Mouse (Mus musculus): ENCODE measurements around the gene Map7d1. TPM values are rescaled to one million over a fixed set of nuclear protein-coding genes. Genes with fewer than 3 reads are reported as not detected.

The Map7d1 gene
- polyA plus RNA-seq, 1 experiment, result 283 TPM

DNA sequence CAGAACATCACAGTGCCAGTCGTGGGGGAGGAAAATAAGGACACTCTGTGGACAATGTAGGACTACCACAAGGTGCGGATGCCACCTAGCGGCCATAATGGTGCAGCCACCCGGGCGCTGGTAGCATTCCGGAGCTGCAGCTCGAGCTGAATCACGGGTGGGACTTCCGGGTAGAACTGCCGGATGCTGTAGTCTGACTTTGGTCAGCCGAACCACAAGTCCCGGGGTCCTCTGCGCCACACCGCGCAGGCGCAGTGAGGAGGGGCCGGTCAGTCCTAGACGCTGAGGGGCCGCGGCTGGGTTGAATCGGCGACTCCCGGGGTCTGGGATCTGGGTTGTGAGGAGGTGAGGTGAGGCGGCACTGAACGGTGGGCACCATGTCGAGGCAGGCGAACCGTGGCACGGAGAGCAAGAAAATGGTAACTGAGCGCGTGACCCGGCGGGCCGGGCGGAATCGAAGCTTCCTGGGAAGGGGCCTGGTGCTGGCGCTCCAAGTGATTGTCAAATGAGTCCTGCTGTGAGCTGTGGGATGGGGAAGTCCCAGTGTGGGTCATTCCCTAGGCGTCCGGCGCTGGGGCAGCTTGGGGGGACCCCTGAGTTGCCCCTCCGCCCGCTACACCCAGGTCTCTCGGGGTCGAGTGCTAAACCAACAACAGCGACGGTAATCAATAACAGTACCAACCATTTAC is 6.1 kb upstream of the Map7d1 start, which contains the start of gene Trappc3:
Gene Trappc3, plus strand, starts transcription at position 207 of the 689 bp plus-strand sequence.
- Histone ChIP-seq H3K4me3 (replicated peaks; ENCODE audit: insufficient read depth, low read depth, low read length) (peak within 1 kb of the TSS; percentile 97), H3K4me1 (ENCODE audit: control insufficient read depth, insufficient read depth, low read length) (peaks cover 22% of the 10 kb centered on the region), H3K27me3 (ENCODE audit: control insufficient read depth, insufficient read depth, low read length) (no peaks in the 10 kb centered on the region), H3K27ac (ENCODE audit: insufficient read depth, low read length) (peak within 1 kb of the TSS; percentile 77)
- TF ChIP-seq POLR2A (IDR thresholded peaks at IDR 0.05; ENCODE audit: borderline replicate concordance, insufficient read depth, low read length) (peak; percentile 66; the same call in 1 of the 2 replicates), CTCF (IDR thresholded peaks at IDR 0.05; ENCODE audit: borderline replicate concordance, insufficient read depth, low read depth, low read length) (peak; percentile 95)
- WGBS, result under 1% methylated on average over 46 of the region's 46 CpGs
- DNase-seq, result peak; percentile 100

GRCm38 (mm10) chr4:126261675-126262074 is 5.5 kb upstream of the Map7d1 start:
- no peak overlapping the region for H3K4me3 ChIP-seq (replicated peaks; ENCODE audit: insufficient read depth, low read depth, low read length)
- H3K27ac ChIP-seq (ENCODE audit: insufficient read depth, low read length), result peak overlapping the region; percentile 77
- H3K27me3 ChIP-seq (ENCODE audit: control insufficient read depth, insufficient read depth, low read length), result no peaks in the 10 kb centered on the region
- peaks cover 25% of the 10 kb centered on the region for H3K4me1 ChIP-seq (ENCODE audit: control insufficient read depth, insufficient read depth, low read length)
- 26% methylated on average over 7 of the region's 7 CpGs for WGBS
- TF ChIP-seq POLR2A (IDR thresholded peaks at IDR 0.05; ENCODE audit: borderline replicate concordance, insufficient read depth, low read length) (no peak), CTCF (IDR thresholded peaks at IDR 0.05; ENCODE audit: borderline replicate concordance, insufficient read depth, low read depth, low read length) (no peak)
- no peak for DNase-seq

- peaks cover 25% of the 10 kb centered on the region for H3K4me1 ChIP-seq (ENCODE audit: control insufficient read depth, insufficient read depth, low read length)
- no peak for DNase-seq
- no peak for TF ChIP-seq POLR2A (IDR thresholded peaks at IDR 0.05; ENCODE audit: borderline replicate concordance, insufficient read depth, low read length)
- no peak for TF ChIP-seq CTCF (IDR thresholded peaks at IDR 0.05; ENCODE audit: borderline replicate concordance, insufficient read depth, low read depth, low read length)
- 59% methylated on average over 6 of the region's 6 CpGs for WGBS
- H3K27me3 ChIP-seq (ENCODE audit: control insufficient read depth, insufficient read depth, low read length), result no peaks in the 10 kb centered on the region
- H3K4me3 ChIP-seq (replicated peaks; ENCODE audit: insufficient read depth, low read depth, low read length), result no peak overlapping the region
- H3K27ac ChIP-seq (ENCODE audit: insufficient read depth, low read length), result peak overlapping the region; percentile 77
Measured at GRCm38 (mm10) chr4:126261266-126261665, 5.1 kb upstream of the Map7d1 start.

DNA sequence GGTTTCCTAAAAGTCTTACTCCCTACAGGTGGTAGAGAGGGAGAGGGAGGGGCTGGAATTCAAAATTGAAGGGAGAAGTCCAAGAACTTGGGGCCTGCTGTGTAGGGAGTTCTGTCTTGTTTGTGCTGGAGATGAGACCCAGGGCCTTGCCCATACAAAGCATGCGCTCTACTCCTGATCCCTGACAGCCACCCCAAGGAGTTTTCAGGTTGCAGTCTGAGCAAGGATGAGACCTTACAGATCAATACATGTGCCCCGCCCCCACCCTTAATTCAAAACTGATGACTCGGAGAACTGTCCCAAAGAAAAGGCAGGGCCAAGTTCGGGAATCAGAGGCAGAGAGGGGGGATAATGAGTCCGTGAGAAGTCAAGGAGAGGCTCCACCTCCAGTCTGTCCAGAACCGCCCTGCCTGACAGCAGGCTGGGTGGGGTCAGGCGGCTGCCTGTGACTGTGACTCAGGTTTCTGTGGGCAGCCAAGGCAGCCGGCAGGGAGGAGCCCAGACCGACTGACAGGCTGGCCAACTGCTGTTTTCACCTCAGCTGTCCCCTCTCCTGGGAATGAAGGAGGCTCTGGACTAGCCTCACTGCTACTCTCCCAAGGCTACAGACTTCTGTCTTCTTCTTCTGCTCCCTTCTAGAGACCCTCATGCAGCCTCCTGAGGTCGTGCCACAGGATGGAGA is 4.5 kb upstream of the Map7d1 start:
- no peak for TF ChIP-seq CTCF (IDR thresholded peaks at IDR 0.05; ENCODE audit: borderline replicate concordance, insufficient read depth, low read depth, low read length)
- no peak for TF ChIP-seq POLR2A (IDR thresholded peaks at IDR 0.05; ENCODE audit: borderline replicate concordance, insufficient read depth, low read length)
- H3K27me3 ChIP-seq (ENCODE audit: control insufficient read depth, insufficient read depth, low read length), result no peaks in the 10 kb centered on the region
- H3K4me3 ChIP-seq (replicated peaks; ENCODE audit: insufficient read depth, low read depth, low read length), result no peak overlapping the region
- H3K4me1 ChIP-seq (ENCODE audit: control insufficient read depth, insufficient read depth, low read length), result peaks cover 25% of the 10 kb centered on the region
- 13% methylated on average over 10 of the region's 10 CpGs for WGBS
- H3K27ac ChIP-seq (ENCODE audit: insufficient read depth, low read length), result peak overlapping the region; percentile 77
- DNase-seq, result peak; percentile 69 to 84

GRCm38 (mm10) chr4:126259523-126260160 is 3.5 kb upstream of the Map7d1 start:
- TF ChIP-seq POLR2A (IDR thresholded peaks at IDR 0.05; ENCODE audit: borderline replicate concordance, insufficient read depth, low read length), result no peak
- peak overlapping the region; percentile 25; the same call in 1 of the 2 replicates for H3K27ac ChIP-seq (ENCODE audit: insufficient read depth, low read length)
- peaks cover 25% of the 10 kb centered on the region for H3K4me1 ChIP-seq (ENCODE audit: control insufficient read depth, insufficient read depth, low read length)
- H3K27me3 ChIP-seq (ENCODE audit: control insufficient read depth, insufficient read depth, low read length), result no peaks in the 10 kb centered on the region
- DNase-seq, result peak in 1 of 2 experiments; percentile 46
- WGBS, result 17% methylated on average over 15 of the region's 15 CpGs
- no peak overlapping the region for H3K4me3 ChIP-seq (replicated peaks; ENCODE audit: insufficient read depth, low read depth, low read length)

- 13% methylated on average over 3 of the region's 3 CpGs for WGBS
- no peak for TF ChIP-seq POLR2A (IDR thresholded peaks at IDR 0.05; ENCODE audit: borderline replicate concordance, insufficient read depth, low read length)
- TF ChIP-seq CTCF (IDR thresholded peaks at IDR 0.05; ENCODE audit: borderline replicate concordance, insufficient read depth, low read depth, low read length), result no peak
- DNase-seq, result peak; percentile 47 to 62
- Histone ChIP-seq H3K27me3 (ENCODE audit: control insufficient read depth, insufficient read depth, low read length) (no peaks in the 10 kb centered on the region), H3K27ac (ENCODE audit: insufficient read depth, low read length) (peak overlapping the region; percentile 16; the same call in 1 of the 2 replicates), H3K4me3 (replicated peaks; ENCODE audit: insufficient read depth, low read depth, low read length) (no peak overlapping the region), H3K4me1 (ENCODE audit: control insufficient read depth, insufficient read depth, low read length) (peaks cover 25% of the 10 kb centered on the region)
Measured at GRCm38 (mm10) chr4:126259063-126259462, 2.9 kb upstream of the Map7d1 start.

DNA sequence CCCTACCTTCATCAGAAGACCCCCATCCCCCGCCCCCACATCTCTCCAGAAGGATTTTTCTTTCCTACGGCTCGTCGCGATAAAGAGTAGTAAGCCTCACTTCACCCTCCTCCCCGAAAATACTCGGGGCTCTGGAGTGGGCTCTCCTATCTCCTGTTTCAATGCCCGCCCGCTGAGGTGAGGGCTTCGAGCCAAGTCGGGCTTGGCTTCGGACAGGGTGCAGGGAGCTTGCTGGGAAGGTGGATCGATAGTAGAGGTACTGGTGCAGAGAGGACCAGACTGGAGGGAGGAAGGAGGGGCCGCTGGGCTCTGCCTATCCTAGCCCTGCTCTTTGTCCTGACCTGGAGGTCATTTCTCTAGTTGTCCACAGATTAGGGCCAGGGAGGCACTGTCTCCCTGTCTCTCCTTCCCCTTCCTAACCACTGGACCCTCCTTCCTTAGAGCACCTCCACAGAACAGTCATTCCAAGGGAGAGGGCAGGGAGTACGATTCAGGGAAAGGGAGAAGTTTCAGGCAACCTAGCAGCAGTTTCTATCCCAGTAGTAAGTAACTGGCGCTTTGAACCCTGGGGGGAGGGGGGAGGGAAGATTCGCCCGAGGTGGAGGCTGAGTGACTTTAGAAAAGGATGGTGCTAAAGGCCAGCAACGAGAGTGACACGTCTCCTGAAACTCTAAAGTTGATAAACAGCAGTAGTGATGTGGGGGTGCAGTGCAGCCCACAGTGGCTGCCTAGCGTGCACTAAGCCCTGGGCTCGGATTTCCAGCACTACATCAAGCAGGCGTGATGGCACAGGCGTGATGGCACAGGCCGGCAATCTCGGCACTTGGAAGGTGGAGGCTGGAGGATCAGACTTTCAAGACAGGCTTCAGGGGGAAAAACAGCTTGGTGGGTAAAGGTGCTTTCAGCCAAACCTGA is 1.1 kb upstream of the Map7d1 start:
- H3K27me3 ChIP-seq (ENCODE audit: control insufficient read depth, insufficient read depth, low read length), result no peaks in the 10 kb centered on the region
- TF ChIP-seq POLR2A (IDR thresholded peaks at IDR 0.05; ENCODE audit: borderline replicate concordance, insufficient read depth, low read length) (no peak), CTCF (IDR thresholded peaks at IDR 0.05; ENCODE audit: borderline replicate concordance, insufficient read depth, low read depth, low read length) (no peak)
- DNase-seq, result peak; percentile 72 to 80
- WGBS, result 3% methylated on average over 26 of the region's 26 CpGs
- peak overlapping the region; percentile 97 for H3K4me3 ChIP-seq (replicated peaks; ENCODE audit: insufficient read depth, low read depth, low read length)
- H3K27ac ChIP-seq (ENCODE audit: insufficient read depth, low read length), result peak overlapping the region; percentile 100
- H3K4me1 ChIP-seq (ENCODE audit: control insufficient read depth, insufficient read depth, low read length), result peaks cover 33% of the 10 kb centered on the region

Measured in cerebellum, adult 2 months (tissue).